Comparison of ENCODE assay signal across 30 mouse cellular contexts in the genomic region with DNA sequence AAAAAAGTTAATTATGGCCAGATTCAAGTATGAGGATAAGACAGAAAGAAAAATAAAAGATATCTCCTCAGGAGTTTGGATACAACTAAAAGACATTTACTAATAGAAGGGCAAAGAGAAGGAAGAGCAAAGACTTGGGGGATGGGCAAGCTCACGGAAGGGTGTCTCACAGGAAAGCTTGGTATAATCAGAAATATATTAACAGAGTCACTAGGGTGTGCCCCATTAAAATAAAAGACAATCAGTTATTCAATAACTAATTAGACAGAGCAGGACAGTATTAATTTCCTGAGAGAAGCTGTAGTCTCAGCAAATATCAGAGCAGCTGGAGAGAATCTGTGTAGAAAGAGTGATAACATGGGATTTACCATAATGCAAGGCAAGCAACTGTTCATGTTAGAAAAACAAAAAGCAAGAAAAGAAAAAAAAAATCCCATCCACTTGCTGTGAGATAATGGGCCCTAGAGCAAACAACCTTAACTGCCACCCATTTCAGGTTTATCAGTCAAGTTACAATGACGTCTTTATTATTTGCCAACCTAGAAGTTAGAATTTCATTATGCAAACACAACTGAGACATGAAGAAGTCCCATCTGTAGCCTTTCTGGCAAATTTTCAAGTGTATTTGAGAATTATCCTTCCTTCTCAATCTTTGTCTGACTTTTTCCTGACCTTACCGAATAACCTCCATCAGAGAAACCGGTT. TPM values are rescaled to one million over a fixed set of nuclear protein-coding genes. Genes with fewer than 3 reads are reported as not detected.
A peak's percentile ranks its signal among the peaks of the same experiment; 100 is the strongest.
DNase-seq lines count a peak whose midpoint lies in the region; ATAC-seq and TF ChIP-seq lines count a peak whose summit lies in the region.
"Had no signal": no experiment of that assay in that cellular context is flagged by ENCODE, and none has a peak within 500 bp of the region (broad histone marks: within the 10 kb centered on the region; RNA-seq: fewer than 3 reads in every experiment).

No protein-coding gene starts in this region.

- H3K27me3 ChIP-seq in kidney, adult 2 months (replicated peaks; ENCODE audit: control insufficient read depth, insufficient read depth, low read length) = no peaks in the 10 kb centered on the region
- no peaks in the 10 kb centered on the region; the same call in 1 of the 2 replicates for H3K27me3 ChIP-seq in kidney, embryonic 16.5 days (ENCODE audit: insufficient read depth, low read length)
- no peaks in the 10 kb centered on the region; the same call in 1 of the 2 replicates for H3K27me3 ChIP-seq in intestine, embryonic 15.5 days (replicated peaks)
- H3K27me3 ChIP-seq in midbrain, embryonic 14.5 days (ENCODE audit: control insufficient read depth, insufficient read depth, low read length) = no peaks in the 10 kb centered on the region
- H3K27me3 ChIP-seq: forebrain, embryonic 12.5 days; forebrain, embryonic 15.5 days; heart, embryonic 12.5 days; hindbrain, embryonic 13.5 days had no signal

- TF ChIP-seq POLR2A in kidney, adult 2 months (IDR thresholded peaks at IDR 0.05; ENCODE audit: low read depth, low read length) = no peak
- TF ChIP-seq POLR2A in brain, embryonic 14.5 days (IDR thresholded peaks at IDR 0.05; ENCODE audit: borderline replicate concordance, extremely low read depth, insufficient read depth, insufficient read length, poor library complexity, severe bottlenecking) = no peak

- DNase-seq in kidney, adult 2 months = peak; percentile 65
- peak; percentile 17 for DNase-seq in brain, embryonic 14.5 days (ENCODE audit: low read depth)
- DNase-seq in kidney, postnatal 10 days = peak; percentile 8
- DNase-seq in cerebellum, postnatal 14 days = no peak
- no peak for DNase-seq in ovary, postnatal 36 days (ENCODE audit: low spot score)
- no peak for DNase-seq in midbrain, embryonic 14.5 days
- DNase-seq: adrenal gland, adult 2 months; adrenal gland, postnatal 14 days; cerebellum, adult 18-20 months; cerebellum, adult 9-11 months; cerebellum, postnatal 36 days; embryo, embryonic 11 days; gastrocnemius, postnatal 25 days; heart, adult 18-20 months; heart, postnatal 10 days; heart, postnatal 36 days had no signal

- H3K27ac ChIP-seq in kidney, adult 2 months (ENCODE audit: insufficient read depth, low read depth, low read length) = no peak overlapping the region
- H3K27ac ChIP-seq in kidney, embryonic 16.5 days (ENCODE audit: low read length) = no peak overlapping the region
- H3K27ac ChIP-seq in intestine, embryonic 15.5 days = no peak overlapping the region
- no peak overlapping the region for H3K27ac ChIP-seq in midbrain, embryonic 14.5 days (replicated peaks; ENCODE audit: low read depth, low read length)
- H3K27ac ChIP-seq: embryonic facial prominence, embryonic 10.5 days; embryonic facial prominence, embryonic 13.5 days; forebrain, embryonic 12.5 days; forebrain, embryonic 15.5 days; heart, embryonic 15.5 days; hindbrain, embryonic 10.5 days; hindbrain, embryonic 13.5 days had no signal

- TF ChIP-seq CTCF in kidney, adult 2 months (conservative IDR thresholded peaks at IDR 0.05; ENCODE audit: insufficient read depth, insufficient read length, low read depth, low read length) = no peak
- TF ChIP-seq CTCF in brain, embryonic 14.5 days (IDR thresholded peaks at IDR 0.05; ENCODE audit: borderline replicate concordance, extremely low read depth, insufficient read depth, insufficient read length) = no peak

- no peak overlapping the region for H3K4me3 ChIP-seq in kidney, adult 2 months (ENCODE audit: insufficient read depth, low read depth, low read length)
- H3K4me3 ChIP-seq in kidney, embryonic 16.5 days (ENCODE audit: low read length) = no peak overlapping the region
- no peak overlapping the region for H3K4me3 ChIP-seq in intestine, embryonic 15.5 days (replicated peaks)
- no peak overlapping the region for H3K4me3 ChIP-seq in midbrain, embryonic 14.5 days (replicated peaks; ENCODE audit: low read depth, low read length)
- H3K4me3 ChIP-seq: embryonic facial prominence, embryonic 10.5 days; embryonic facial prominence, embryonic 13.5 days; erythroblast, embryonic 14.5 days; forebrain, embryonic 12.5 days; forebrain, embryonic 15.5 days; heart, embryonic 12.5 days; heart, embryonic 15.5 days; hindbrain, embryonic 10.5 days; hindbrain, embryonic 13.5 days had no signal

- no peak overlapping the region for H3K9ac ChIP-seq in kidney, embryonic 16.5 days (replicated peaks; ENCODE audit: low read length)
- no peak overlapping the region for H3K9ac ChIP-seq in intestine, embryonic 15.5 days
- no peak overlapping the region for H3K9ac ChIP-seq in midbrain, embryonic 14.5 days (replicated peaks; ENCODE audit: low read length)
- H3K9ac ChIP-seq: embryonic facial prominence, embryonic 13.5 days; forebrain, embryonic 12.5 days; forebrain, embryonic 15.5 days; heart, embryonic 12.5 days; heart, embryonic 15.5 days; hindbrain, embryonic 13.5 days had no signal

- H3K4me2 ChIP-seq in kidney, embryonic 16.5 days (replicated peaks; ENCODE audit: low read depth, low read length) = no peak overlapping the region
- H3K4me2 ChIP-seq in intestine, embryonic 15.5 days (replicated peaks) = 0 out of 2 replicates have a peak overlapping the region, but pooled peaks have one; percentile 7
- no peak overlapping the region for H3K4me2 ChIP-seq in midbrain, embryonic 14.5 days (ENCODE audit: low read length)
- H3K4me2 ChIP-seq: embryonic facial prominence, embryonic 13.5 days; forebrain, embryonic 12.5 days; forebrain, embryonic 15.5 days; heart, embryonic 12.5 days; heart, embryonic 15.5 days; hindbrain, embryonic 13.5 days had no signal

- no peaks in the 10 kb centered on the region for H3K4me1 ChIP-seq in kidney, adult 2 months (ENCODE audit: control insufficient read depth, insufficient read depth, low read length)
- H3K4me1 ChIP-seq in kidney, embryonic 16.5 days (ENCODE audit: insufficient read depth, low read length) = peaks cover under 1% of the 10 kb centered on the region; the same call in 1 of the 2 replicates
- 0 out of 2 replicates have a peak, but pooled peaks cover 1% of the 10 kb centered on the region for H3K4me1 ChIP-seq in intestine, embryonic 15.5 days (replicated peaks)
- H3K4me1 ChIP-seq in midbrain, embryonic 14.5 days (ENCODE audit: control insufficient read depth, insufficient read depth, low read length) = no peaks in the 10 kb centered on the region

- no peak for ATAC-seq in kidney, embryonic 16.5 days (ENCODE audit: low FRiP score, low TSS enrichment)
- ATAC-seq in intestine, embryonic 15.5 days = peak; percentile 58
- ATAC-seq in midbrain, embryonic 14.5 days (ENCODE audit: low FRiP score, low TSS enrichment) = no peak
- ATAC-seq: CD4-positive, CD25-positive, alpha-beta regulatory T cell, adult 4 months; forebrain, embryonic 15.5 days had no signal

- 44% methylated on average over 4 of the region's 4 CpGs for WGBS in kidney, adult 2 months
- WGBS in kidney, embryonic 16.5 days = 54% methylated on average over 4 of the region's 4 CpGs
- WGBS in intestine, embryonic 15.5 days = 55% methylated on average over 4 of the region's 4 CpGs
- 72% methylated on average over 4 of the region's 4 CpGs for WGBS in midbrain, embryonic 14.5 days

- H3K36me3 ChIP-seq in kidney, adult 2 months (ENCODE audit: control insufficient read depth, insufficient read depth, low read length) = no peaks in the 10 kb centered on the region
- no peaks in the 10 kb centered on the region for H3K36me3 ChIP-seq in kidney, embryonic 16.5 days (ENCODE audit: insufficient read depth, low read length)
- no peaks in the 10 kb centered on the region for H3K36me3 ChIP-seq in intestine, embryonic 15.5 days
- H3K36me3 ChIP-seq in midbrain, embryonic 14.5 days (ENCODE audit: control insufficient read depth, insufficient read depth, low read length) = no peaks in the 10 kb centered on the region
- H3K36me3 ChIP-seq: embryonic facial prominence, embryonic 10.5 days; embryonic facial prominence, embryonic 13.5 days; forebrain, embryonic 12.5 days; forebrain, embryonic 15.5 days; heart, embryonic 12.5 days; heart, embryonic 15.5 days; hindbrain, embryonic 10.5 days; hindbrain, embryonic 13.5 days had no signal

- no peaks in the 10 kb centered on the region for H3K9me3 ChIP-seq in kidney, embryonic 16.5 days (ENCODE audit: low read length)
- no peaks in the 10 kb centered on the region for H3K9me3 ChIP-seq in intestine, embryonic 15.5 days
- H3K9me3 ChIP-seq in midbrain, embryonic 14.5 days (ENCODE audit: control insufficient read depth, low read length) = no peaks in the 10 kb centered on the region
- H3K9me3 ChIP-seq: embryonic facial prominence, embryonic 10.5 days; embryonic facial prominence, embryonic 13.5 days; forebrain, embryonic 12.5 days; forebrain, embryonic 15.5 days; heart, embryonic 12.5 days; heart, embryonic 15.5 days; hindbrain, embryonic 10.5 days; hindbrain, embryonic 13.5 days had no signal

RNA-seq across cellular contexts. Expression of gene Stxbp5l, which starts 4.6 kb away (rescaled TPM):
- polyA plus RNA-seq in kidney, adult 2 months (2012; rRNA removed) = 1.4 and 1.8 TPM in 2 replicates
- 1.5 and 4.0 TPM in 2 replicates for polyA plus RNA-seq in kidney, embryonic 16.5 days (2015; fragmentation: Nextera tagmentation; extraction: Ambion mirVana)
- polyA plus RNA-seq in brain, embryonic 14.5 days (2012; rRNA removed) = 2.0 and 4.0 TPM in 2 replicates
- 2.5 TPM in 2 replicates for polyA plus RNA-seq in intestine, embryonic 15.5 days (2015; fragmentation: Nextera tagmentation; extraction: Ambion mirVana)
- 16.0 and 16.7 TPM in 2 replicates for polyA plus RNA-seq in midbrain, embryonic 14.5 days (2014; fragmentation: Nextera tagmentation; extraction: Ambion mirVana)
- polyA plus RNA-seq: C2C12; erythroblast, embryonic 14.5 days; gonadal fat pad, adult 2 months had no signal

Comparison
In these comparisons a context has a peak if more than half of its experiments do, and no peak if none do; other contexts are left out.
1. DNase-seq: peak in kidney, adult 2 months (single experiment), brain, embryonic 14.5 days (single experiment) and kidney, postnatal 10 days (single experiment); none in cerebellum, postnatal 14 days (0 of 2), ovary, postnatal 36 days (single experiment) and midbrain, embryonic 14.5 days (single experiment).